Mouse (Mus musculus): ENCODE results near the gene U2af1l4. TPM values are rescaled to one million over a fixed set of nuclear protein-coding genes. Genes with fewer than 3 reads are reported as not detected.

The U2af1l4 gene
- polyA plus RNA-seq, 1 experiment: 50.1 TPM

DNA sequence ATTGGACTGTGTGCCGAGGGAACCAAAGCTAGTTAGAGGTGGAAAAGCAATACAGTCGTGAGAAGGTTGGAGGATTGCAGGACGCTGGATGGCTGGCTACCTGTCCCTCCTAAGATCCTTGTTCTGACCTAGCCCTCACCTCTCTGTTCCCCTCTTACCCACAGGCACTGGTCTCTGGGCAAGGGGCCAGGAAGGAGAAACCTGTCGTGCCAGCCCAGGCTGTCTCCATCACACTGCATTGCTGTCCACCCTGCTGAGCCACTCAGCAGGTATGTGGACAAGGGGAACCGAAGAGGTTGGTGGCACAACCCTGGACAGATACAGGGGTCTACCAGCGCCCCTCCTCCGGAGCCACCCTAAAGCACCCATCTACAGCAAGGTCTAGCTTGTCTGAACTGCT is 37.5 kb downstream of the U2af1l4 start:
- peak; percentile 75 for DNase-seq

DNA sequence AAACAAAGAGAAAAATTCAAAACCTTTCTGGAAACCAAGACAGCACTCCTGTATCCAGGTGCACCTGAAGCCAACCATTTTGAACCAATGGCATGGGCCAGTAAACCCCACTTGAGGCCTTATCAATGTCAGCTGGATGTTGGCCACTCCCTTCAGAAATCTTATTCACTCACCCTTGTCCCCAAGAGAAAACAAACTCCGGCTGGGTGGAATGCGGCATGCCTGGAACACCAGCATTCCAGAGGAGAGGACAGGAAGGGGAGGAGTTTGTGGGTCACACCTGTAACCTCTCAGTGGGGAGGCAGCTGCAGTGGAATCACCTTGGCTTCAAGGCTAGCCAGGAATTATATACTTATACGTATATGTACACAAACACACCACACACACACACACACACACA is 39.5 kb downstream of the U2af1l4 start:
- peak; percentile 81 for DNase-seq
- peak; percentile 44; the same call in 1 of the 2 replicates for TF ChIP-seq POLR2A (IDR thresholded peaks at IDR 0.05; ENCODE audit: borderline replicate concordance, extremely low read depth, low read depth, low read length)
- TF ChIP-seq CTCF (IDR thresholded peaks at IDR 0.05; ENCODE audit: insufficient read depth, low read length): no peak
- 20% methylated on average over 3 of the region's 3 CpGs for WGBS

More for the DNA sequence above, 37.5 kb downstream of the U2af1l4 start:
- TF ChIP-seq CTCF (IDR thresholded peaks at IDR 0.05; ENCODE audit: insufficient read depth, low read length) (no peak), POLR2A (IDR thresholded peaks at IDR 0.05; ENCODE audit: borderline replicate concordance, extremely low read depth, low read depth, low read length) (no peak)
- H3K4me1 ChIP-seq (ENCODE audit: control insufficient read depth, insufficient read depth, low read length): 0 out of 2 replicates have a peak, but pooled peaks cover 4% of the 10 kb centered on the region
- no peak overlapping the region for H3K4me3 ChIP-seq (replicated peaks; ENCODE audit: extremely low read depth, low read depth, low read length)
- WGBS: 61% methylated on average over 7 of the region's 7 CpGs

DNA sequence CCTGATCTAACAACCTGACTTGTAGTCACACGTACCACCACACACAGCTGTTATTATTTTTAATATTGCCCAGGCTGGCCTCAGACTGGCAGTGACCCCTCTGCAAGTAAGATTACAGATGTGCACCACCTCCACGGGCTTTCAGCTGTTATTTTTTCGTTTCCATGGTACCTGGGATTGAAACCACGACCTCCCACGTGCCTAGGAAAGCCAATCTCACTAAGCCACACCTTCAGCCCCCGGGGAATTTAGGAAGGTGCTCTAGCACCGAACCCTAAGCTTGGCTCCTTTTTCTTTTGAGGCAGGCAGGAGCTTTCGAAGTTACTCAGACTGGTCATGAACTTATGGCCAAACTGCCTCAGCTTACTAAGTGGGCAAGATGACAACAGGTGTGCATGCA is 41.3 kb downstream of the U2af1l4 start:
- H3K4me3 ChIP-seq (replicated peaks; ENCODE audit: extremely low read depth, low read depth, low read length): no peak overlapping the region
- peaks cover 6% of the 10 kb centered on the region; the same call in 1 of the 2 replicates for H3K4me1 ChIP-seq (ENCODE audit: control insufficient read depth, insufficient read depth, low read length)
- WGBS: 44% methylated on average over 8 of the region's 8 CpGs
- no peak for DNase-seq
- TF ChIP-seq CTCF (IDR thresholded peaks at IDR 0.05; ENCODE audit: insufficient read depth, low read length): no peak
- TF ChIP-seq POLR2A (IDR thresholded peaks at IDR 0.05; ENCODE audit: borderline replicate concordance, extremely low read depth, low read depth, low read length): no peak

More for the DNA sequence above, 39.5 kb downstream of the U2af1l4 start:
- H3K4me3 ChIP-seq (replicated peaks; ENCODE audit: extremely low read depth, low read depth, low read length): no peak overlapping the region
- 0 out of 2 replicates have a peak, but pooled peaks cover 4% of the 10 kb centered on the region for H3K4me1 ChIP-seq (ENCODE audit: control insufficient read depth, insufficient read depth, low read length)

DNA sequence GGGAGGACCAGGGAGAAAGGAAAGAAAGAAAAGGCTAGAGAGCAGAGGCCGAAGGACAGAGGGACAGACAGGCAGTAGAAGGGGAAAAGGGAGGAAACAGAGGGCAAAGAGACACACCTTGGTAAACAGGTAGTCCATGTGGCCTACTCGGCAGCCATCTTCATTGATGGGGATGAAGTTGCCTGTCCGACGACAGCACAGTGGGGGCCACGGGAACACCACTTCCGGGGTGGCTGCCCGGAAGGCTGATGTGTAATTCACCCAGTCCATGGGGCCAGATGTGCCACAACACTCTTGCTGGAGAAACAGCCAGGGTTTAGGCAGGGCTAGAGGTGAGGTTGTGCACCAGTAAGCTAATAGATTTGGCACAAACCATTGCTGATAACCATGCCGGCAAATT is 41.8 kb downstream of the U2af1l4 start:
- 89% methylated on average over 8 of the region's 8 CpGs for WGBS

DNA sequence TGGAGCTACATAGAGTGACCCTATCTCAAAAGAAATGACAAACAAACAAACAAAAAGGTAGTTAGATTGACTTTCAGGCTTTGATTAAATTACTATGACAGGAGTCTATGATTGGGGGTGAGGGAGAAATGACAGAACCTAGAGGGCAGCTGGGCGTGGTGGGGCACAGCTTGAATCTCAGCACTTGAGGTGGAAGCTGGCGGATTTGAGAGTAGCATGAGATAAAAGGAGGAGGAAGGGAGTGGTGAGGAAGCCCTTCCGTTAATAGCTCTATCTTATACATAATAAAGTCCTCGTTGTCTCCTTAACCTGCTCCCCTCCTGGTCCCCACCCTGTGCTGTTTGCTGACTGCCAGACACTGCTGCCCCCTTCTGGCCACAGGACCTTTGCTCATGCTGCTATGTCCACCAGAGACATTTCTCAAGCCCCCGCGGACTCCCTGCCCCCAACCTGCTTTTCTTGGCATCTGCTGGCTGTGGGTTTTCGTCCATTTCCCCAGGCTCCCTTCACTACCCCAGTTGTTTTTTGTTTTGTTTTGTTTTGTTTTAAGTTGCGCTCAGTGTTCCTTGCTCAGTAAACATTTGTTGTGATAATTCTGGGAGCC is 44.7 kb downstream of the U2af1l4 start:
- DNase-seq: peak; percentile 68
- Histone ChIP-seq H3K4me1 (ENCODE audit: control insufficient read depth, insufficient read depth, low read length) (peaks cover 2% of the 10 kb centered on the region; the same call in 1 of the 2 replicates), H3K4me3 (replicated peaks; ENCODE audit: extremely low read depth, low read depth, low read length) (no peak overlapping the region)
- TF ChIP-seq CTCF (IDR thresholded peaks at IDR 0.05; ENCODE audit: insufficient read depth, low read length) (peak; percentile 76), POLR2A (IDR thresholded peaks at IDR 0.05; ENCODE audit: borderline replicate concordance, extremely low read depth, low read depth, low read length) (no peak)
- WGBS: 16% methylated on average over 8 of the region's 8 CpGs

More for the DNA sequence above, 41.8 kb downstream of the U2af1l4 start:
- DNase-seq: no peak
- no peak overlapping the region for H3K4me3 ChIP-seq (replicated peaks; ENCODE audit: extremely low read depth, low read depth, low read length)
- H3K4me1 ChIP-seq (ENCODE audit: control insufficient read depth, insufficient read depth, low read length): peaks cover 6% of the 10 kb centered on the region; the same call in 1 of the 2 replicates
- no peak for TF ChIP-seq CTCF (IDR thresholded peaks at IDR 0.05; ENCODE audit: insufficient read depth, low read length)
- no peak for TF ChIP-seq POLR2A (IDR thresholded peaks at IDR 0.05; ENCODE audit: borderline replicate concordance, extremely low read depth, low read depth, low read length)

DNA sequence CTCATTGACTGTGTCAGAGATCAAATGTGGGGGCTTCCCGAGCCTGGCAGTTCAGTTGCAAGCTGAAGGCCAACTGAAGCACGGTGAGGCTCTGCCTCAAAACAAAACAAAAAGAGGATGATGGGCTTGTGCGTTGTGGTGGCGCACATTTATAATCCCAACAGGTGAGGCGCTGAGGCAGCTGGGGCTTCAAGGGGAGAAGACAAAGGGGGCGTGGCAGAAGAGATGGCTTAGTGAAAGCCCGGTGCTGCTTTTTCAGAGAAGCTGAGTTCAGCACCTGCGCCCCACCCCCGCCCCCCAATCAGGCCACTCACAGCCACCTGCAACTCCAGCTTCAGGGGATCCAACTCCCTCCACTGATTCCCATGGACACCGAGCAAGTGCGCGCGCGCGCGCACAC is 45.4 kb downstream of the U2af1l4 start:
- peaks cover 2% of the 10 kb centered on the region; the same call in 1 of the 2 replicates for H3K4me1 ChIP-seq (ENCODE audit: control insufficient read depth, insufficient read depth, low read length)
- no peak for DNase-seq
- TF ChIP-seq CTCF (IDR thresholded peaks at IDR 0.05; ENCODE audit: insufficient read depth, low read length): no peak
- TF ChIP-seq POLR2A (IDR thresholded peaks at IDR 0.05; ENCODE audit: borderline replicate concordance, extremely low read depth, low read depth, low read length): no peak
- 53% methylated on average over 16 of the region's 16 CpGs for WGBS
- no peak overlapping the region for H3K4me3 ChIP-seq (replicated peaks; ENCODE audit: extremely low read depth, low read depth, low read length)

DNA sequence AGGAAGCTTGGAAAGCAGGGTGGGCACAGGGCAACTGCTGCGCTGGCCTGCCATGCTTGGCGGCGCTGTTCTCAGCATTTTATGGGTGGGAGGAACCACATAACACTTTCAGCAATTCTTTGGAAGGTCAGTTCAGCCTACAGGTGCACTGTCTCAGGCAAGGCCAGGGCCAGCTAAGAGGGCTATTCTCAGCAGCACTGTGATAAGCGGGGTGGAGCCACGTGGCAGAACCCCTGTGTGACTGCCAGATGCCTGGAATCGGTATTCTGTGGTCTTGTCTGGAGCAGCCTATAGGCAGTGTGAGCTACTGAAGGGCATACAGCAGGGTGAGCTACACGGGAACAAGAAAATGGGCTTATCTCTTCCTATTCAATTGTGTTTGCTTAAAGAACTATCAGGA is 46.9 kb downstream of the U2af1l4 start:
- no peak for DNase-seq
- TF ChIP-seq POLR2A (IDR thresholded peaks at IDR 0.05; ENCODE audit: borderline replicate concordance, extremely low read depth, low read depth, low read length) (no peak), CTCF (IDR thresholded peaks at IDR 0.05; ENCODE audit: insufficient read depth, low read length) (no peak)
- no peak overlapping the region for H3K4me3 ChIP-seq (replicated peaks; ENCODE audit: extremely low read depth, low read depth, low read length)
- WGBS: 47% methylated on average over 7 of the region's 7 CpGs
- peaks cover 2% of the 10 kb centered on the region; the same call in 1 of the 2 replicates for H3K4me1 ChIP-seq (ENCODE audit: control insufficient read depth, insufficient read depth, low read length)

DNA sequence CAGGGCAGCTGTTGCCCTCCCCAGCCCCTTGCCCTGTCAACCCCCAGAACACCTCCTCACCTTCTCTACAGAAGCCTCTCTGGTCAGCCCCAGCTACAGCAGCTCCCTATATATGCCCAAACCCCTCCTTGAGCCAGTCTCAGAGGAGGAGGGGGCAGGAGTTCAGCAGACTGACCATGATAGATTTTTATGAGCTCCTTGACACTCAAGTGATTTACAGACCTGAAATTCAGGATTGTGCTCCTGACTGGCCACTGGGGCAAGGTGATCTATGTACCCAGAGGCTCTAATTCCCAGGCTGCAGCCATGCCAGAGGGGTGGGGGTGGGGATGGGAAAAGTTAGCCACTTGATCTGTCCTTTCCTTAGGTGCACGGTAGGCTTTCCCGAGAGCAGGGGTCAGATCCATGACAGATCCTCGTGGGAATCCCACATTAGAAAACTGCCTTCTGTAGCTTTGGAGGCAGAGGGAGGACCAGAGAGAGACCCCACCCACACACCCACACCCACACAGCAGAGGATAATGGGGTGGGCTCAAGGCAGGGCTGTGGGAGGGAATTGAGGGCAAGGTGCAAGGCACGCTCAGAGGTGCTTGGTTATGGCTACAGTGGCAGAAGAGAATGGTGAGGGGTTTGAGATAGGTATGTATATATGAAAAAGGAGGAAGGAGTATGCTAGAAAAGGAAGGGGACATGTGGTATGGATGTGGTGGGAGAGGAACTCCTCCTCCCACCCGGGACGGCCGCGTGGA is 49.7 kb downstream of the U2af1l4 start, which contains the start of gene Upk1a:
Gene Upk1a (minus strand): TSS at position 194 of the 749 bp plus-strand sequence.
- WGBS: 71% methylated on average over 8 of the region's 8 CpGs
- no peak within 1 kb of the TSS for H3K4me3 ChIP-seq (replicated peaks; ENCODE audit: extremely low read depth, low read depth, low read length)
- TF ChIP-seq POLR2A (IDR thresholded peaks at IDR 0.05; ENCODE audit: borderline replicate concordance, extremely low read depth, low read depth, low read length): no peak
- DNase-seq: no peak
- peaks cover under 1% of the 10 kb centered on the region; the same call in 1 of the 2 replicates for H3K4me1 ChIP-seq (ENCODE audit: control insufficient read depth, insufficient read depth, low read length)

DNA sequence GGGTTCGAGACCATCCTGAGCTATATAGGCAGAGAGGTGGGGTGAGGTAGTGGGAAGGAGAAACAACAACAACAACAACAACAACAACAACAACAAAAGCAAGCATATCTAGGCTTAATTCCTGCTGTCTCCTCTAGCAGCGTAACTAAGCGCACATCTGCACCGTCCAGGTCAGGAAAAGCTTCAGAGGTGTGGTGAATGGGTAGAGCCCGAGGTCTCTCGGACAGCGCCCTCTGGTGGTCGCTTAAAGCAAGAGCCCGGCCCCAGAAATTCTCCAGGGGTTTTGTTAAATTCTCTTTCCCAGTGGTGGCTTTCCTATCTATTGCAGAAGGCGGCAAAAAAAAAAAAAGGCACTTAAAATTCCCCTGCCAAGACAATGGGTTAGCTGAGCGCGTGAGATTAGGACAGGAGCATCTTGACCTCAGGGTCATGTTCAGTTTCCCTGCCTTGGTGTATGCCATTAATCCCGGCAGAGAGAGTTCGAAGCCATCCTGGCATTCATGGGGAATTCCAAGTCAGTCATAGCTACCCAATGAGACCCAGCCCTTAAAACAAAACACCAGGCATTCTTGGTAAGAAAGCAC is 50.5 kb downstream of the U2af1l4 start:
- peak; percentile 57 for DNase-seq
- 19% methylated on average over 14 of the region's 14 CpGs for WGBS
- Histone ChIP-seq H3K4me1 (ENCODE audit: control insufficient read depth, insufficient read depth, low read length) (no peaks in the 10 kb centered on the region), H3K4me3 (replicated peaks; ENCODE audit: extremely low read depth, low read depth, low read length) (no peak overlapping the region)
- TF ChIP-seq POLR2A (IDR thresholded peaks at IDR 0.05; ENCODE audit: borderline replicate concordance, extremely low read depth, low read depth, low read length) (no peak), CTCF (IDR thresholded peaks at IDR 0.05; ENCODE audit: insufficient read depth, low read length) (peak; percentile 59)
